Mouse (Mus musculus): ENCODE measurements at regions not wholly inside any gene's neighbourhood (a gene's known extent, or its start where the extent isn't known, plus 50 kb on each side); places are given as distances from the start of the nearest gene placed in this dataset.

GRCm38 (mm10) chr4:44424831-44425704 is 124.4 kb downstream of the Melk start:
- no peak for TF ChIP-seq MYOG (IDR thresholded peaks at IDR 0.05; ENCODE audit: control insufficient read depth in 1 of 3, insufficient read depth in 1 of 3, insufficient read length in 2 of 3, low read depth in 2 of 3)
- TF ChIP-seq POLR2A (IDR thresholded peaks at IDR 0.05; ENCODE audit: insufficient read length, low read depth) = no peak
- TF ChIP-seq USF1 (IDR thresholded peaks at IDR 0.05; ENCODE audit: low read depth) = no peak
- TF ChIP-seq POLR2AphosphoS2 (IDR thresholded peaks at IDR 0.05; ENCODE audit: insufficient read length, low read depth) = no peak
- no peak for TF ChIP-seq TCF12 (IDR thresholded peaks at IDR 0.05; ENCODE audit: insufficient read depth, poor library complexity, severe bottlenecking)
- no peak for TF ChIP-seq MAX (IDR thresholded peaks at IDR 0.05; ENCODE audit: low read depth)
- TF ChIP-seq TCF3 (IDR thresholded peaks at IDR 0.05; ENCODE audit: insufficient read length, low read depth) = no peak
- no peak for TF ChIP-seq MYOD1 (IDR thresholded peaks at IDR 0.05; ENCODE audit: control insufficient read depth in 1 of 3, insufficient read length in 2 of 3, low read depth in 2 of 3)

Data from myocyte (in vitro differentiated cells).